Mouse (Mus musculus) MEL-GATA-1-ER (cell line): ENCODE data around the gene Epdr1.

Experiments
- DNase-seq: peaks from one replicate; pipeline ENCODE4 v3.0.0-alpha.2; 2012; ENCODE audit warnings: low read depth; ENCODE audit errors: extremely low read depth

The Epdr1 gene

GRCm38 (mm10) chr13:19619216-19619927, at the start of gene Epdr1:
Epdr1 (minus strand) TSS chr13:19619927.
- DNase-seq = no peak

GRCm38 (mm10) chr13:19668355-19669140, 48.8 kb upstream of the Epdr1 start:
- no peak for DNase-seq

- DNase-seq = no peak
Observed at GRCm38 (mm10) chr13:19652405-19652804, 32.7 kb upstream of the Epdr1 start.

GRCm38 (mm10) chr13:19649824-19650223, 30.1 kb upstream of the Epdr1 start:
- DNase-seq = no peak

- DNase-seq = no peak
Observed at GRCm38 (mm10) chr13:19644225-19644624, 24.5 kb upstream of the Epdr1 start.

GRCm38 (mm10) chr13:19643519-19643918, 23.8 kb upstream of the Epdr1 start:
- DNase-seq = no peak

- no peak for DNase-seq
Observed at GRCm38 (mm10) chr13:19640203-19640851, 20.6 kb upstream of the Epdr1 start.

GRCm38 (mm10) chr13:19636131-19636530, 16.4 kb upstream of the Epdr1 start:
- no peak for DNase-seq

GRCm38 (mm10) chr13:19630768-19631709, 11.3 kb upstream of the Epdr1 start:
- no peak for DNase-seq

GRCm38 (mm10) chr13:19626473-19626872, 6.7 kb upstream of the Epdr1 start:
- no peak for DNase-seq

GRCm38 (mm10) chr13:19624632-19625320, 5.0 kb upstream of the Epdr1 start:
- DNase-seq = no peak

GRCm38 (mm10) chr13:19623228-19623905, 3.6 kb upstream of the Epdr1 start:
- no peak for DNase-seq

- no peak for DNase-seq
Observed at GRCm38 (mm10) chr13:19622573-19623227, 3.0 kb upstream of the Epdr1 start, which contains the start of gene Sfrp4. Sfrp4 (plus strand) TSS chr13:19623104.

GRCm38 (mm10) chr13:19618841-19619215, 899 bp downstream of the Epdr1 start:
- no peak for DNase-seq

GRCm38 (mm10) chr13:19618081-19618480, 1.6 kb downstream of the Epdr1 start:
- no peak for DNase-seq

GRCm38 (mm10) chr13:19614311-19614710, 5.4 kb downstream of the Epdr1 start:
- DNase-seq = no peak

GRCm38 (mm10) chr13:19613426-19613825, 6.3 kb downstream of the Epdr1 start:
- DNase-seq = no peak

- no peak for DNase-seq
Observed at GRCm38 (mm10) chr13:19612963-19613362, 6.8 kb downstream of the Epdr1 start.

- DNase-seq = no peak
Observed at GRCm38 (mm10) chr13:19612348-19612747, 7.4 kb downstream of the Epdr1 start.
